Mouse (Mus musculus): Measurements from ENCODE around the gene Adgrf1. TPM values are rescaled to one million over a fixed set of nuclear protein-coding genes. Genes with fewer than 3 reads are reported as not detected.

Gene Adgrf1
- total RNA-seq (2014; rRNA removed) (not detected in 2 replicates), polyA plus RNA-seq (2015; fragmentation: Nextera tagmentation; extraction: Ambion mirVana) (not detected in 2 replicates)

DNA sequence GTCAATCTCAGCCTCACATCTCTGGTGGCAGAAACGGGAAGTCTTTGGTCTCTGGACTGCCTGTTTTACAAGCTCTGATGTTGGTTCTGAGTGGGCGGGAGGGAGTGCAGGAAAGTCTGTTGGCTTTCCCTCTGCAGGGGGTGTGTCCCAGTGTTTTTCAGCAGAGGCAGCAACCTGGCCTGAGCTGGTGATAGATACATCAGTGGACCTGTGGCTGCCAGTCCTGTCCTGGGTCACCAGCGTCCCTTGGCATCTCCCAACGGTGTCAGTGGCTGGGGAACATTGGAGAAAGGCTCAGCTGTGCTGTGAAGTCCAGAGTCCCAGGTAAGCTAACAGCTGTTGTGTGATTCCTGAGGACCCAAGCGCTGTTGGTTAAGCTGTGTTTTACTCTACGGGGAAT is at the start of gene Adgrf1:
Gene Adgrf1, plus strand, starts transcription at position 169 of the 400 bp plus-strand sequence.
- H3K36me3 ChIP-seq (ENCODE audit: insufficient read depth, low read length) = no peaks in the 10 kb centered on the region
- no peaks in the 10 kb centered on the region for H3K27me3 ChIP-seq (ENCODE audit: insufficient read depth, low read length)
- WGBS = 77% methylated on average over 6 of the region's 6 CpGs
- H3K9ac ChIP-seq (replicated peaks; ENCODE audit: low read length, poor library complexity, severe bottlenecking) = no peak within 1 kb of the TSS
- no peak within 1 kb of the TSS for H3K4me3 ChIP-seq (ENCODE audit: low read depth, low read length)
- no peaks in the 10 kb centered on the region for H3K4me1 ChIP-seq (ENCODE audit: insufficient read depth, low read length)
- no peak within 1 kb of the TSS for H3K27ac ChIP-seq (ENCODE audit: low read depth, low read length)
- no peak within 1 kb of the TSS for H3K4me2 ChIP-seq (ENCODE audit: low read depth, low read length, poor library complexity, severe bottlenecking)
- no peak for DNase-seq (ENCODE audit: low spot score)
- no peak for TF ChIP-seq CTCF (IDR thresholded peaks at IDR 0.05)
- no peak for ATAC-seq (ENCODE audit: low FRiP score)
- no peaks in the 10 kb centered on the region for H3K9me3 ChIP-seq (ENCODE audit: low read length)

DNA sequence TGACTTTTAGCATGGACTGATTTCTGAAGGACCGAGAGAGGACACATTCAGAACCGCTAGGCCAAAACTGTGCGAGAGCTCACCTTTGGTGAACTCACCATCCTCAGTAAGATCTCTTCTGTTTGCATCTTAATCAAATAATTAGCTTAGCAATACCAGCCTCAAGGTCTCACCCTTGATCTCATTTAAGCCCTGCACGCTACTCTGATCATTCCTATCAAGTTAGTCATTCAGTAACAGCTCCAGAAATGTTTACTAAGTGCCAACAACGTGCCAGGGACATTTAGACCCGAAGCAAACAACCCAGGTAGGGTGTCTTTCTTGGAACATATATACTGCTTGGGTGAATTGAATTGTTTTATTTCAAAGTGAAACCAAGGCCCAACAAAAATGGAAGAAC is 44.0 kb upstream of the Adgrf1 start:
- H3K27ac ChIP-seq (ENCODE audit: low read depth, low read length) = no peak overlapping the region
- DNase-seq (ENCODE audit: low spot score) (no peak), ATAC-seq (ENCODE audit: low FRiP score) (no peak)
- H3K4me1 ChIP-seq (ENCODE audit: insufficient read depth, low read length) = no peaks in the 10 kb centered on the region
- TF ChIP-seq CTCF (IDR thresholded peaks at IDR 0.05) = no peak
- WGBS = 87% methylated on average over 6 of the region's 6 CpGs
- no peak overlapping the region for H3K9ac ChIP-seq (replicated peaks; ENCODE audit: low read length, poor library complexity, severe bottlenecking)
- no peak overlapping the region for H3K4me2 ChIP-seq (ENCODE audit: low read depth, low read length, poor library complexity, severe bottlenecking)
- no peaks in the 10 kb centered on the region for H3K9me3 ChIP-seq (ENCODE audit: low read length)
- no peaks in the 10 kb centered on the region for H3K36me3 ChIP-seq (ENCODE audit: insufficient read depth, low read length)
- H3K27me3 ChIP-seq (ENCODE audit: insufficient read depth, low read length) = no peaks in the 10 kb centered on the region
- no peak overlapping the region for H3K4me3 ChIP-seq (ENCODE audit: low read depth, low read length)

DNA sequence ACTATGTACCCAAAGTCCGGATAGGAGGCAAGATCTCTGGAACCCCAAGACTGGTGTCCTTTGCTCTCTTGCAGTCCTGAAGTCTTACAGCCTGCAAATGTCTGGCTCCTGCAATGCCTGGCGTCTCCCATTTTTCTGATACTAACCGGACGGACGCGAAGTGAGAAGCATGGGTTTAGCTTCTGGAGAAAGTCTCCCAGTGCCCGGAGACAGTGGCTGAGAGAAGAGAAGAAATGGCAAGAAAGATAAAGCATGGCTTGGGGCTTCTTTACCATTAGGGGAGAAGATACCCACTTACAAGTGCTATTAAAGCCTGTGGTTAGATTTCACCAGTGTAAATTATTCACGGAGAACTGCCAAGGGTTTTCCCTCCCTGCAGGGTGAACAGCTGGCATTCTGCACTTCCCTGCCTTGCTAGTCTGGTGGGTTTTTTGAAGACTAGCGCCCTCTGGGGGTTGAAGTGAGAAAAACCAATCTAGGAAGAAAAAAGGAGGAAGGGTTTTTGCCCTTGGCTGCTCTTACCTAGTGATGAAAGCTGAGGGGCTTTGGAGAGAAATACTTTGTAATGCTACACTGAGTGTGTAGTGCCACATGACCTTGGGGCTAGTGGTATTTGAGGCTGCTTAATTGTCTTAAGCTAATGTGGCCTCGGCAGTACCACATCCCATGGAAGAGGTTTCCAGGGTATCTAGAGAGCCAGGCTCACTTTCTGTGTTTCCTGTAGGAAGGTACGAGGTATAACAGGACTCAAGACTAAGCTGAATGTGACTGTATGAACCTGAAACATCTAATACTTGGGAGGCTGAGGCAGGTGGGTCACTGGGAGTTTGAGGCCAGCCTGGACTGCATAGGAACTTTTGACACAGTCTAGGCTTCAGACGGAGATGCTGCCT is 40.3 kb upstream of the Adgrf1 start:
- H3K36me3 ChIP-seq (ENCODE audit: insufficient read depth, low read length) = no peaks in the 10 kb centered on the region
- H3K4me1 ChIP-seq (ENCODE audit: insufficient read depth, low read length) = no peaks in the 10 kb centered on the region
- TF ChIP-seq CTCF (IDR thresholded peaks at IDR 0.05) = peak; percentile 87
- H3K4me2 ChIP-seq (ENCODE audit: low read depth, low read length, poor library complexity, severe bottlenecking) = peak overlapping the region; percentile 34
- 0 out of 2 replicates have a peak overlapping the region, but pooled peaks have one; percentile 10 for H3K4me3 ChIP-seq (ENCODE audit: low read depth, low read length)
- H3K9me3 ChIP-seq (ENCODE audit: low read length) = no peaks in the 10 kb centered on the region
- 38% methylated on average over 12 of the region's 12 CpGs for WGBS
- H3K27ac ChIP-seq (ENCODE audit: low read depth, low read length) = no peak overlapping the region
- H3K27me3 ChIP-seq (ENCODE audit: insufficient read depth, low read length) = no peaks in the 10 kb centered on the region
- peak; percentile 92 for DNase-seq (ENCODE audit: low spot score)
- ATAC-seq (ENCODE audit: low FRiP score) = peak; percentile 75
- H3K9ac ChIP-seq (replicated peaks; ENCODE audit: low read length, poor library complexity, severe bottlenecking) = no peak overlapping the region

DNA sequence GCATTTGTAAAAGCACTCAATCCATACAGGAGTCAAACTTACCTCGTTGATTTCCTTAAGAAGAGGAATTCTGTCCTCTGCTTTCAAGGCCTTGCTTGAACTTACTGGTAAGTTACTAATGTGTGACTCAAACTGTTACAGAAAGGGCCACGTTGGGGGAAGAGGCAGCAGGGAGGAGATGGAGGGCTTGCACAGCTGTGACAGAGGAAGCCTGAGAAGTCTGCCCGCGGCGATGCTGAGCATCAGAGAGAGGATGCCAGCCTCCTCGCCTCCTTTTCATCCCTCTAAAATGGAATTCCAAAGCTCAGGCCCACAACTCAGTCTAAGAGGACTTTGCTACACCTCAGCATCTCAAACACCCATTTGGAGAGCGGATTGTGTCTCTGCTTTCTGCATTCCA is 39.3 kb upstream of the Adgrf1 start:
- no peak overlapping the region for H3K4me2 ChIP-seq (ENCODE audit: low read depth, low read length, poor library complexity, severe bottlenecking)
- no peak for TF ChIP-seq CTCF (IDR thresholded peaks at IDR 0.05)
- H3K36me3 ChIP-seq (ENCODE audit: insufficient read depth, low read length) = no peaks in the 10 kb centered on the region
- ATAC-seq (ENCODE audit: low FRiP score) (no peak), DNase-seq (ENCODE audit: low spot score) (no peak)
- no peak overlapping the region for H3K9ac ChIP-seq (replicated peaks; ENCODE audit: low read length, poor library complexity, severe bottlenecking)
- no peaks in the 10 kb centered on the region for H3K4me1 ChIP-seq (ENCODE audit: insufficient read depth, low read length)
- H3K27me3 ChIP-seq (ENCODE audit: insufficient read depth, low read length) = no peaks in the 10 kb centered on the region
- WGBS = 78% methylated on average over 7 of the region's 7 CpGs
- no peaks in the 10 kb centered on the region for H3K9me3 ChIP-seq (ENCODE audit: low read length)
- H3K4me3 ChIP-seq (ENCODE audit: low read depth, low read length) = no peak overlapping the region
- no peak overlapping the region for H3K27ac ChIP-seq (ENCODE audit: low read depth, low read length)

DNA sequence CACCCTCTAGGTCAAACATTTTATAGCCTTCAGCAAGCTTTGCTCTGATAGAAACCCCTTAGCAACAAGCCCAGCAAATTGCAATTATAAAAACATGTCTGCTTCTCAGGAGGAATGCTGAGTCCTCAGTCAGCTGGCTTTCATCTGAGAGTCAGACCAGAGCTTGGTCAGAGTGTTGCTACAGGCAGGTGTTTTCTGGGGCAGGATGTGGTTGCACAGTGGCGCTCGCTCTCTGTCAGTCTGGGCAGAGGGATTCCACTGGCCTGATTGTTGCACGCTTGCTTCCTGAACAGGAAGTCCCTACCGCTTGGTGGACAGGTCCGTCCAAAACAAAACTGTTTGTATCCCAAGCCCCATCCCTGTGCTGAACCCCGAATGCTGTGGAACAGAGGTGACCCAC is 37.4 kb upstream of the Adgrf1 start:
- Histone ChIP-seq H3K36me3 (ENCODE audit: insufficient read depth, low read length) (no peaks in the 10 kb centered on the region), H3K9ac (replicated peaks; ENCODE audit: low read length, poor library complexity, severe bottlenecking) (no peak overlapping the region), H3K9me3 (ENCODE audit: low read length) (no peaks in the 10 kb centered on the region), H3K27me3 (ENCODE audit: insufficient read depth, low read length) (no peaks in the 10 kb centered on the region), H3K27ac (ENCODE audit: low read depth, low read length) (no peak overlapping the region), H3K4me1 (ENCODE audit: insufficient read depth, low read length) (no peaks in the 10 kb centered on the region), H3K4me2 (ENCODE audit: low read depth, low read length, poor library complexity, severe bottlenecking) (no peak overlapping the region), H3K4me3 (ENCODE audit: low read depth, low read length) (no peak overlapping the region)
- no peak for TF ChIP-seq CTCF (IDR thresholded peaks at IDR 0.05)
- ATAC-seq (ENCODE audit: low FRiP score) = no peak
- DNase-seq (ENCODE audit: low spot score) = no peak
- WGBS = 73% methylated on average over 6 of the region's 6 CpGs

DNA sequence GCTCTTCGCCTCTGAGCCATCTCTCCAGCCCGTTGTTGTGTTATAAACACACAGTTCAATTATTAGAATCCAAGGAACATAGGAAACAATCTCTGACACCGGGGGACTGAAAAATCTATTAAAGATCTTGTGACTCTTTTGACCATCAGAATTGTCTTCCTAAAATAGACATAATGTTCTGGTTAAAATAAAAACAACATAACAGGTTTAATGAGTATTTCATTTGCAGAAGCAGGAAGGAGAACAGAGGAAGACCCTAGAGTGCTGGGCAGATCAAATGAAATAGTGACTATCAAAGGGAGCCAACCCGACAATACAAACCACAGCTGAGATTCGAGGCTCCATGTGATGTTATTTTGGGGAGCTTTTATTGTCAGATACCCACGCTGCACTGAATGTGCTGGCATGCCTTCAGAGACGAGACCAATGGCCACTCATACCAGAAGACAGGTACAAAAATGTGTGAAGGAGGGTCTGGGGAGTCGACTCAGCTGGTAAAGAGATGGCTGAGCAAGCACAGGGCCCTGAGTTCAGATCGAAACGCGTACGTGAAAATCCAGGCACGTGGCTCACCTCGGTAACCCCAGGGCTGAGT is 33.4 kb upstream of the Adgrf1 start:
- Histone ChIP-seq H3K27me3 (ENCODE audit: insufficient read depth, low read length) (no peaks in the 10 kb centered on the region), H3K9me3 (ENCODE audit: low read length) (no peaks in the 10 kb centered on the region), H3K9ac (replicated peaks; ENCODE audit: low read length, poor library complexity, severe bottlenecking) (no peak overlapping the region), H3K4me3 (ENCODE audit: low read depth, low read length) (no peak overlapping the region), H3K36me3 (ENCODE audit: insufficient read depth, low read length) (no peaks in the 10 kb centered on the region), H3K4me2 (ENCODE audit: low read depth, low read length, poor library complexity, severe bottlenecking) (no peak overlapping the region), H3K4me1 (ENCODE audit: insufficient read depth, low read length) (peaks cover 9% of the 10 kb centered on the region; the same call in 1 of the 2 replicates), H3K27ac (ENCODE audit: low read depth, low read length) (no peak overlapping the region)
- 86% methylated on average over 14 of the region's 14 CpGs for WGBS
- ATAC-seq (ENCODE audit: low FRiP score) = no peak
- TF ChIP-seq CTCF (IDR thresholded peaks at IDR 0.05) = no peak
- DNase-seq (ENCODE audit: low spot score) = no peak
